Mouse (Mus musculus): ENCODE data around the gene Fgf13. TPM values are rescaled to one million over a fixed set of nuclear protein-coding genes. Genes with fewer than 3 reads are reported as not detected.
A peak's percentile ranks its signal among the peaks of the same experiment; 100 is the strongest.

Gene Fgf13
- polyA plus RNA-seq, 1 experiment from 2014 or later = 88.1 TPM

- Histone ChIP-seq H3K4me2 (ENCODE audit: low read depth, low read length) (no peak overlapping the region), H3K9ac (ENCODE audit: low read length) (no peak overlapping the region)
- 72% methylated on average over 4 of the region's 4 CpGs for WGBS
These were observed 59.6 kb downstream of the Fgf13 start for GRCm38 (mm10) chrX:59508273-59508672.

GRCm38 (mm10) chrX:59493388-59493787 is 74.5 kb downstream of the Fgf13 start:
- no peaks in the 10 kb centered on the region for H3K36me3 ChIP-seq (ENCODE audit: control insufficient read depth, insufficient read depth)
- no peaks in the 10 kb centered on the region for H3K4me1 ChIP-seq (ENCODE audit: control insufficient read depth, insufficient read depth, low read length)
- no peak overlapping the region for H3K4me2 ChIP-seq (ENCODE audit: low read depth, low read length)
- no peaks in the 10 kb centered on the region for H3K9me3 ChIP-seq (replicated peaks; ENCODE audit: control insufficient read depth, low read length)
- ATAC-seq (replicated peaks; ENCODE audit: extremely low read depth, insufficient read depth, low FRiP score) = no peak
- H3K27ac ChIP-seq (ENCODE audit: low read length) = no peak overlapping the region
- no peak overlapping the region for H3K9ac ChIP-seq (ENCODE audit: low read length)
- H3K4me3 ChIP-seq (ENCODE audit: low read length) = no peak overlapping the region
- WGBS = 18% methylated on average over 1 of the region's 1 CpGs
- no peaks in the 10 kb centered on the region for H3K27me3 ChIP-seq (ENCODE audit: control insufficient read depth, insufficient read depth, low read length)

More at GRCm38 (mm10) chrX:59508273-59508672, 59.6 kb downstream of the Fgf13 start:
- no peaks in the 10 kb centered on the region for H3K27me3 ChIP-seq (ENCODE audit: control insufficient read depth, insufficient read depth, low read length)
- no peaks in the 10 kb centered on the region for H3K4me1 ChIP-seq (ENCODE audit: control insufficient read depth, insufficient read depth, low read length)
- H3K36me3 ChIP-seq (ENCODE audit: control insufficient read depth, insufficient read depth) = no peaks in the 10 kb centered on the region
- H3K4me3 ChIP-seq (ENCODE audit: low read length) = no peak overlapping the region
- no peak for ATAC-seq (replicated peaks; ENCODE audit: extremely low read depth, insufficient read depth, low FRiP score)
- H3K27ac ChIP-seq (ENCODE audit: low read length) = no peak overlapping the region
- H3K9me3 ChIP-seq (replicated peaks; ENCODE audit: control insufficient read depth, low read length) = no peaks in the 10 kb centered on the region

GRCm38 (mm10) chrX:59485426-59485825 is 82.4 kb downstream of the Fgf13 start:
- Histone ChIP-seq H3K4me2 (ENCODE audit: low read depth, low read length) (no peak overlapping the region), H3K4me3 (ENCODE audit: low read length) (no peak overlapping the region), H3K9ac (ENCODE audit: low read length) (no peak overlapping the region), H3K27me3 (ENCODE audit: control insufficient read depth, insufficient read depth, low read length) (no peaks in the 10 kb centered on the region), H3K36me3 (ENCODE audit: control insufficient read depth, insufficient read depth) (no peaks in the 10 kb centered on the region), H3K4me1 (ENCODE audit: control insufficient read depth, insufficient read depth, low read length) (no peaks in the 10 kb centered on the region), H3K9me3 (replicated peaks; ENCODE audit: control insufficient read depth, low read length) (no peaks in the 10 kb centered on the region), H3K27ac (ENCODE audit: low read length) (no peak overlapping the region)
- 49% methylated on average over 2 of the region's 2 CpGs for WGBS
- ATAC-seq (replicated peaks; ENCODE audit: extremely low read depth, insufficient read depth, low FRiP score) = no peak

GRCm38 (mm10) chrX:59402596-59403285 is 165.1 kb downstream of the Fgf13 start:
- Histone ChIP-seq H3K4me2 (ENCODE audit: low read depth, low read length) (no peak overlapping the region), H3K4me1 (ENCODE audit: control insufficient read depth, insufficient read depth, low read length) (no peaks in the 10 kb centered on the region), H3K4me3 (ENCODE audit: low read length) (no peak overlapping the region), H3K9ac (ENCODE audit: low read length) (no peak overlapping the region), H3K27ac (ENCODE audit: low read length) (no peak overlapping the region), H3K27me3 (ENCODE audit: control insufficient read depth, insufficient read depth, low read length) (no peaks in the 10 kb centered on the region), H3K36me3 (ENCODE audit: control insufficient read depth, insufficient read depth) (no peaks in the 10 kb centered on the region), H3K9me3 (replicated peaks; ENCODE audit: control insufficient read depth, low read length) (no peaks in the 10 kb centered on the region)
- WGBS = 79% methylated on average over 2 of the region's 2 CpGs
- ATAC-seq (replicated peaks; ENCODE audit: extremely low read depth, insufficient read depth, low FRiP score) = no peak

GRCm38 (mm10) chrX:59290916-59291411 is 276.9 kb downstream of the Fgf13 start:
- no peak overlapping the region for H3K9ac ChIP-seq (ENCODE audit: low read length)
- H3K4me2 ChIP-seq (ENCODE audit: low read depth, low read length) = no peak overlapping the region
- H3K27ac ChIP-seq (ENCODE audit: low read length) = no peak overlapping the region
- H3K4me3 ChIP-seq (ENCODE audit: low read length) = no peak overlapping the region
- ATAC-seq (replicated peaks; ENCODE audit: extremely low read depth, insufficient read depth, low FRiP score) = no peak
- 63% methylated on average over 3 of the region's 3 CpGs for WGBS
- H3K36me3 ChIP-seq (ENCODE audit: control insufficient read depth, insufficient read depth) = no peaks in the 10 kb centered on the region
- no peaks in the 10 kb centered on the region for H3K27me3 ChIP-seq (ENCODE audit: control insufficient read depth, insufficient read depth, low read length)
- no peaks in the 10 kb centered on the region for H3K9me3 ChIP-seq (replicated peaks; ENCODE audit: control insufficient read depth, low read length)
- no peaks in the 10 kb centered on the region for H3K4me1 ChIP-seq (ENCODE audit: control insufficient read depth, insufficient read depth, low read length)

- Histone ChIP-seq H3K4me2 (ENCODE audit: low read depth, low read length) (no peak overlapping the region), H3K4me3 (ENCODE audit: low read length) (no peak overlapping the region), H3K9me3 (replicated peaks; ENCODE audit: control insufficient read depth, low read length) (no peaks in the 10 kb centered on the region), H3K27me3 (ENCODE audit: control insufficient read depth, insufficient read depth, low read length) (no peaks in the 10 kb centered on the region), H3K9ac (ENCODE audit: low read length) (no peak overlapping the region), H3K4me1 (ENCODE audit: control insufficient read depth, insufficient read depth, low read length) (no peaks in the 10 kb centered on the region), H3K36me3 (ENCODE audit: control insufficient read depth, insufficient read depth) (no peaks in the 10 kb centered on the region), H3K27ac (ENCODE audit: low read length) (no peak overlapping the region)
- ATAC-seq (replicated peaks; ENCODE audit: extremely low read depth, insufficient read depth, low FRiP score) = no peak
These were observed 316.3 kb downstream of the Fgf13 start for GRCm38 (mm10) chrX:59251576-59251975.

GRCm38 (mm10) chrX:59243752-59244151 is 324.1 kb downstream of the Fgf13 start:
- Histone ChIP-seq H3K36me3 (ENCODE audit: control insufficient read depth, insufficient read depth) (no peaks in the 10 kb centered on the region), H3K4me1 (ENCODE audit: control insufficient read depth, insufficient read depth, low read length) (no peaks in the 10 kb centered on the region), H3K4me2 (ENCODE audit: low read depth, low read length) (peak overlapping the region; percentile 13; the same call in 1 of the 2 replicates), H3K4me3 (ENCODE audit: low read length) (no peak overlapping the region), H3K9me3 (replicated peaks; ENCODE audit: control insufficient read depth, low read length) (no peaks in the 10 kb centered on the region), H3K27me3 (ENCODE audit: control insufficient read depth, insufficient read depth, low read length) (no peaks in the 10 kb centered on the region), H3K9ac (ENCODE audit: low read length) (no peak overlapping the region), H3K27ac (ENCODE audit: low read length) (peak overlapping the region; percentile 69)
- peak; percentile 32; the same call in 1 of the 2 replicates for ATAC-seq (replicated peaks; ENCODE audit: extremely low read depth, insufficient read depth, low FRiP score)
- 37% methylated on average over 3 of the region's 3 CpGs for WGBS

GRCm38 (mm10) chrX:59243176-59243575 is 324.7 kb downstream of the Fgf13 start:
- 50% methylated on average over 3 of the region's 3 CpGs for WGBS
- H3K4me2 ChIP-seq (ENCODE audit: low read depth, low read length) = no peak overlapping the region
- ATAC-seq (replicated peaks; ENCODE audit: extremely low read depth, insufficient read depth, low FRiP score) = peak; percentile 80
- H3K4me3 ChIP-seq (ENCODE audit: low read length) = no peak overlapping the region
- no peaks in the 10 kb centered on the region for H3K9me3 ChIP-seq (replicated peaks; ENCODE audit: control insufficient read depth, low read length)
- no peak overlapping the region for H3K9ac ChIP-seq (ENCODE audit: low read length)
- H3K36me3 ChIP-seq (ENCODE audit: control insufficient read depth, insufficient read depth) = no peaks in the 10 kb centered on the region
- H3K27ac ChIP-seq (ENCODE audit: low read length) = peak overlapping the region; percentile 69
- no peaks in the 10 kb centered on the region for H3K27me3 ChIP-seq (ENCODE audit: control insufficient read depth, insufficient read depth, low read length)
- no peaks in the 10 kb centered on the region for H3K4me1 ChIP-seq (ENCODE audit: control insufficient read depth, insufficient read depth, low read length)

GRCm38 (mm10) chrX:59241460-59241747 is 326.5 kb downstream of the Fgf13 start:
- Histone ChIP-seq H3K9me3 (replicated peaks; ENCODE audit: control insufficient read depth, low read length) (no peaks in the 10 kb centered on the region), H3K4me2 (ENCODE audit: low read depth, low read length) (no peak overlapping the region), H3K27ac (ENCODE audit: low read length) (no peak overlapping the region), H3K4me3 (ENCODE audit: low read length) (no peak overlapping the region), H3K4me1 (ENCODE audit: control insufficient read depth, insufficient read depth, low read length) (no peaks in the 10 kb centered on the region), H3K36me3 (ENCODE audit: control insufficient read depth, insufficient read depth) (no peaks in the 10 kb centered on the region), H3K27me3 (ENCODE audit: control insufficient read depth, insufficient read depth, low read length) (no peaks in the 10 kb centered on the region), H3K9ac (ENCODE audit: low read length) (no peak overlapping the region)
- ATAC-seq (replicated peaks; ENCODE audit: extremely low read depth, insufficient read depth, low FRiP score) = no peak
